Mouse (Mus musculus) ES-Bruce4 (cell line): ENCODE measurements around the gene Plod1.

Experiments used
- CTCF ChIP-seq: IDR thresholded peaks from one replicate; pipeline ENCODE4 v1.8.1; 2011; ENCODE audit warnings: low read depth, low read length
- POLR2A ChIP-seq: IDR thresholded peaks from one replicate; pipeline ENCODE4 v1.8.1; 2011; ENCODE audit warnings: low read length; ENCODE audit not compliant: insufficient read depth

DNA sequence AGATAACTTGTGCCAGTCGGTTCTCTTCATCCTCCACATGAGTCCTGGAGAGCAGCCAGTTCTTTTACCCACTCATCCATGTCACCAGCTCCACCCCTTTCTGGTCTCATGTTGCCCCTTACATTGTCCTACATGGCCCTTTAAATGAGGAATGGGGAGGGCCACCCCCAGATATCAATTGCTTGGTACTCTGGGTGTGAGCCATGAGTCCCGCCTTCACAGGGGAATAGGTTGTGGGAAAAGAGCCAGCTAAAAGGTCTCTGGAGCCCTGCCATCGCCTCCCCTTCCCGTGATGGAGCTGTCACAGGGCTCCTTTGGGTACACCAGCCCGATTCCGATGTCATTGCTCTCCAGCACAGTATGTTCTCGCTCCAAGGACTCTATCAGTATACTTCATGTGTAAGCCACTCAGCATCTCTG is 42.9 kb upstream of the Plod1 start:
- TF ChIP-seq POLR2A (no peak), CTCF (no peak)
